Mouse (Mus musculus): ENCODE results near the gene Snx22. TPM values are rescaled to one million over a fixed set of nuclear protein-coding genes. Genes with fewer than 3 reads are reported as not detected.
A peak's percentile ranks its signal among the peaks of the same experiment; 100 is the strongest.

The Snx22 gene
- polyA plus RNA-seq, 1 experiment from 2014 or later, result 2.3 TPM

- ATAC-seq (replicated peaks; ENCODE audit: low FRiP score), result no peak
- no peak overlapping the region for H3K9ac ChIP-seq
- no peak overlapping the region for H3K4me3 ChIP-seq (replicated peaks)
- 72% methylated on average over 4 of the region's 4 CpGs for WGBS
- no peaks in the 10 kb centered on the region for H3K36me3 ChIP-seq
- no peaks in the 10 kb centered on the region for H3K27me3 ChIP-seq
- H3K9me3 ChIP-seq (replicated peaks), result no peaks in the 10 kb centered on the region
- H3K4me2 ChIP-seq, result no peak overlapping the region
- 0 out of 2 replicates have a peak, but pooled peaks cover 8% of the 10 kb centered on the region for H3K4me1 ChIP-seq
- H3K27ac ChIP-seq, result no peak overlapping the region
Measured at GRCm38 (mm10) chr9:66051493-66051892, 18.0 kb downstream of the Snx22 start.

- H3K4me3 ChIP-seq (replicated peaks), result no peak overlapping the region
- WGBS, result 46% methylated on average over 6 of the region's 6 CpGs
- H3K9me3 ChIP-seq (replicated peaks), result no peaks in the 10 kb centered on the region
- no peak for ATAC-seq (replicated peaks; ENCODE audit: low FRiP score)
- H3K4me1 ChIP-seq, result 0 out of 2 replicates have a peak, but pooled peaks cover 8% of the 10 kb centered on the region
- H3K27me3 ChIP-seq, result no peaks in the 10 kb centered on the region
- peak overlapping the region; percentile 15; the same call in 1 of the 2 replicates for H3K27ac ChIP-seq
- no peak overlapping the region for H3K4me2 ChIP-seq
- H3K36me3 ChIP-seq, result no peaks in the 10 kb centered on the region
- H3K9ac ChIP-seq, result no peak overlapping the region
Measured at GRCm38 (mm10) chr9:66049931-66050601, 19.5 kb downstream of the Snx22 start.

GRCm38 (mm10) chr9:66043241-66043640, 26.3 kb downstream of the Snx22 start:
- no peak overlapping the region for H3K4me2 ChIP-seq
- peaks cover 31% of the 10 kb centered on the region for H3K36me3 ChIP-seq
- H3K4me1 ChIP-seq, result no peaks in the 10 kb centered on the region
- no peak overlapping the region for H3K4me3 ChIP-seq (replicated peaks)
- H3K9me3 ChIP-seq (replicated peaks), result no peaks in the 10 kb centered on the region
- H3K27ac ChIP-seq, result no peak overlapping the region
- 97% methylated on average over 3 of the region's 3 CpGs for WGBS
- H3K27me3 ChIP-seq, result no peaks in the 10 kb centered on the region
- H3K9ac ChIP-seq, result no peak overlapping the region
- no peak for ATAC-seq (replicated peaks; ENCODE audit: low FRiP score)

- WGBS, result 69% methylated on average over 4 of the region's 4 CpGs
- no peak for ATAC-seq (replicated peaks; ENCODE audit: low FRiP score)
- Histone ChIP-seq H3K9me3 (replicated peaks) (no peaks in the 10 kb centered on the region), H3K9ac (no peak overlapping the region), H3K27me3 (no peaks in the 10 kb centered on the region), H3K4me2 (no peak overlapping the region), H3K4me3 (replicated peaks) (no peak overlapping the region), H3K4me1 (no peaks in the 10 kb centered on the region), H3K36me3 (peaks cover 40% of the 10 kb centered on the region), H3K27ac (no peak overlapping the region)
Measured at GRCm38 (mm10) chr9:66042331-66042730, 27.2 kb downstream of the Snx22 start.

- Histone ChIP-seq H3K4me3 (replicated peaks) (no peak overlapping the region), H3K9me3 (replicated peaks) (no peaks in the 10 kb centered on the region), H3K27ac (no peak overlapping the region), H3K4me1 (no peaks in the 10 kb centered on the region), H3K36me3 (peaks cover 45% of the 10 kb centered on the region), H3K27me3 (no peaks in the 10 kb centered on the region), H3K9ac (no peak overlapping the region), H3K4me2 (no peak overlapping the region)
- ATAC-seq (replicated peaks; ENCODE audit: low FRiP score), result no peak
- 82% methylated on average over 3 of the region's 3 CpGs for WGBS
Measured at GRCm38 (mm10) chr9:66040801-66041200, 28.7 kb downstream of the Snx22 start.

GRCm38 (mm10) chr9:66039290-66039689, 30.2 kb downstream of the Snx22 start:
- no peak for ATAC-seq (replicated peaks; ENCODE audit: low FRiP score)
- Histone ChIP-seq H3K27ac (no peak overlapping the region), H3K9me3 (replicated peaks) (no peaks in the 10 kb centered on the region), H3K4me3 (replicated peaks) (no peak overlapping the region), H3K9ac (no peak overlapping the region), H3K36me3 (peaks cover 49% of the 10 kb centered on the region), H3K4me1 (no peaks in the 10 kb centered on the region), H3K4me2 (no peak overlapping the region), H3K27me3 (no peaks in the 10 kb centered on the region)
- 80% methylated on average over 4 of the region's 4 CpGs for WGBS

GRCm38 (mm10) chr9:66038581-66038980, 30.9 kb downstream of the Snx22 start:
- H3K9ac ChIP-seq, result no peak overlapping the region
- no peaks in the 10 kb centered on the region for H3K27me3 ChIP-seq
- no peaks in the 10 kb centered on the region for H3K4me1 ChIP-seq
- H3K36me3 ChIP-seq, result peaks cover 56% of the 10 kb centered on the region
- 95% methylated on average over 4 of the region's 4 CpGs for WGBS
- H3K4me3 ChIP-seq (replicated peaks), result no peak overlapping the region
- no peak overlapping the region for H3K4me2 ChIP-seq
- no peak overlapping the region for H3K27ac ChIP-seq
- no peaks in the 10 kb centered on the region for H3K9me3 ChIP-seq (replicated peaks)
- no peak for ATAC-seq (replicated peaks; ENCODE audit: low FRiP score)

- Histone ChIP-seq H3K4me1 (no peaks in the 10 kb centered on the region), H3K9me3 (replicated peaks) (no peaks in the 10 kb centered on the region), H3K36me3 (peaks cover 61% of the 10 kb centered on the region), H3K4me2 (no peak overlapping the region), H3K9ac (no peak overlapping the region), H3K27me3 (no peaks in the 10 kb centered on the region), H3K4me3 (replicated peaks) (no peak overlapping the region), H3K27ac (no peak overlapping the region)
- 80% methylated on average over 4 of the region's 4 CpGs for WGBS
- ATAC-seq (replicated peaks; ENCODE audit: low FRiP score), result no peak
Measured at GRCm38 (mm10) chr9:66038082-66038481, 31.4 kb downstream of the Snx22 start.

- H3K27me3 ChIP-seq, result no peaks in the 10 kb centered on the region
- H3K4me1 ChIP-seq, result no peaks in the 10 kb centered on the region
- no peak for ATAC-seq (replicated peaks; ENCODE audit: low FRiP score)
- no peak overlapping the region for H3K27ac ChIP-seq
- no peak overlapping the region for H3K4me2 ChIP-seq
- H3K9me3 ChIP-seq (replicated peaks), result no peaks in the 10 kb centered on the region
- H3K36me3 ChIP-seq, result peaks cover 40% of the 10 kb centered on the region
- H3K9ac ChIP-seq, result no peak overlapping the region
- no peak overlapping the region for H3K4me3 ChIP-seq (replicated peaks)
Measured at GRCm38 (mm10) chr9:66020601-66021000, 48.9 kb downstream of the Snx22 start.

Other genes starting within 250 kb of the Snx22 start
- 6.0 and 7.4 TPM in 2 replicates for gene Zfp609, start 242.2 kb downstream of the Snx22 start, polyA plus RNA-seq (2015; fragmentation: Nextera tagmentation; extraction: Ambion mirVana)
- 244 and 272 TPM in 2 replicates for gene Pclaf, start 179.5 kb downstream of the Snx22 start, polyA plus RNA-seq (2015; fragmentation: Nextera tagmentation; extraction: Ambion mirVana)
- gene Trip4, start 160.9 kb downstream of the Snx22 start, polyA plus RNA-seq (2015; fragmentation: Nextera tagmentation; extraction: Ambion mirVana), result 33.3 and 33.8 TPM in 2 replicates
- gene Csnk1g1, start 160.8 kb downstream of the Snx22 start, polyA plus RNA-seq (2015; fragmentation: Nextera tagmentation; extraction: Ambion mirVana), result 16.5 and 16.6 TPM in 2 replicates
- gene Ppib, start 9.5 kb downstream of the Snx22 start, polyA plus RNA-seq (2015; fragmentation: Nextera tagmentation; extraction: Ambion mirVana), result 631 and 634 TPM in 2 replicates
- gene Snx1, start 56.9 kb upstream of the Snx22 start, polyA plus RNA-seq (2015; fragmentation: Nextera tagmentation; extraction: Ambion mirVana), result 137 and 142 TPM in 2 replicates
- 151 and 165 TPM in 2 replicates for gene Ciao2a, start 56.9 kb upstream of the Snx22 start, polyA plus RNA-seq (2015; fragmentation: Nextera tagmentation; extraction: Ambion mirVana)
- gene Dapk2, start 88.5 kb upstream of the Snx22 start, polyA plus RNA-seq (2015; fragmentation: Nextera tagmentation; extraction: Ambion mirVana), result 4.8 and 6.5 TPM in 2 replicates

All from kidney, embryonic 15.5 days (tissue).